Mouse (Mus musculus): ENCODE measurements around the gene Prdm16.

Gene Prdm16

DNA sequence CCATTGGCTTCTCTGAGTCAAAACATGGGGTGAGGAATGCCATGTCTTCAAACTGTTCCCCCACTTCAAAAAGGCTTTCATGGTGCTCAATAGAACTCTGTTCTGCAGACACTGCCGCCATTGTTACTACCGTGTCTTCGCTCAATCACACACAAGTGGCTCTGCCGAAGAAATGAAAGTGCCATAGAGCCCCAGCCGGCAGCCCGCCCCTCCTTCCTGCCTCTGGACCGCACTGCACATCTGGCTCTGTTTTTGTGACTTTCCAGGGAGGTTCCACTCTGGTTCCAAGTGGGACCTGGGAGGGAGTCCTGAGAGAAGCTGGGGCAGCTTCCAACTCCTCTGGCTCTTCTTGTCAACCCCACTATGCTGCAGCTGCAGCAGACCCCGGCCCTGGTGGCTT is 251.5 kb downstream of the Prdm16 start:
- DNase-seq (ENCODE audit: low spot score): no peak

DNA sequence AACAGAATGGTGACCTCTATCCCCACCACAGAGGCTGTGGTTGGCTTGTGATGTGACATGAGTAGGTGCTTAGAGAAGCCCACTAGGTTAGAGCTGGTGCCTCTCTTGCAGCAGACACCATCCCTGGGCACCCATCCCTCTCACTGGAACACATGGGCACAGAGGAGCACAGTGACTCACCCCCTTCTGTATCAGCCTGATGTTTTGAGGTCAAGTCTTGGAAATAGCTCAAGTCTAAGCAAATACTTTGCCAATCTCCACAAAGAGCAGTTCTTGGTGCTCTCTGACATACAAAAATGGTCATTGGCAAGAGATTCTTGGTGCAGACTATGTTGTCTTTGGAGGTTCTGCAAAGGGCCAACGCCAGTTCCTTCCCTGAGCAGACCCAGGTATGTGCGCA is 257.8 kb downstream of the Prdm16 start:
- DNase-seq (ENCODE audit: low spot score): no peak

DNA sequence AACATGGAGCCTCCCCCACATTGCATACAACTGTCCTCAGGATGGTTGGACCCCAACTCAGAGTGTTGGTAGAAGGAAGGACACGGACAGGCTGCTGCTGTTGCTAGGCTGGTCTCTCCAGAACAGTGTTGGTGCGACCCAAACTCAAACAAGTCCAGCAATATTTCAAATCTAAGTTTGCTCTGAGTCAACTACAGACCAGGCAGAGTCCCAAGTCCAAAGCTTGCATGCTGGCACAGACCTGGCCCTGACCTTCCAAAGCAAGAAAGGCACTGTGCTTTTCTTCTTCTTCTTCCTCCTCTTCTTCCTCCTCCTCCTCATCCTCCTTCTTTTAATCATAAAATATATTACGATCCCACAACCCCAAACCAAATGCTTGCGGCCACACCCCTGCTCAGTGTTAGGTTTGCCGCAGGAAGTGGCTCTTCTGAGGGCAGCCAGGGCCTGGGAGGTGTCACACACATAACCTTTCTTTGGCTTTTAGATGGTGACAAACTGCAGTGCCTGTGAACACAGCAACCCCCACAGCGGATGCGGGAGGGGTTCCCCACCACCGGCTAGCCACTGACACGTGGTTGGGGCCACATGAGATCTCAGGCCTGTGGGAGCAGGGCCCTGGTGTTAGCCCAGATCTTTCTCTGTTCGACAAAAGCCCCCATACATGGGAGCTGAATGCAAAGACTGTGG is 260.6 kb downstream of the Prdm16 start:
- DNase-seq (ENCODE audit: low spot score): no peak

DNA sequence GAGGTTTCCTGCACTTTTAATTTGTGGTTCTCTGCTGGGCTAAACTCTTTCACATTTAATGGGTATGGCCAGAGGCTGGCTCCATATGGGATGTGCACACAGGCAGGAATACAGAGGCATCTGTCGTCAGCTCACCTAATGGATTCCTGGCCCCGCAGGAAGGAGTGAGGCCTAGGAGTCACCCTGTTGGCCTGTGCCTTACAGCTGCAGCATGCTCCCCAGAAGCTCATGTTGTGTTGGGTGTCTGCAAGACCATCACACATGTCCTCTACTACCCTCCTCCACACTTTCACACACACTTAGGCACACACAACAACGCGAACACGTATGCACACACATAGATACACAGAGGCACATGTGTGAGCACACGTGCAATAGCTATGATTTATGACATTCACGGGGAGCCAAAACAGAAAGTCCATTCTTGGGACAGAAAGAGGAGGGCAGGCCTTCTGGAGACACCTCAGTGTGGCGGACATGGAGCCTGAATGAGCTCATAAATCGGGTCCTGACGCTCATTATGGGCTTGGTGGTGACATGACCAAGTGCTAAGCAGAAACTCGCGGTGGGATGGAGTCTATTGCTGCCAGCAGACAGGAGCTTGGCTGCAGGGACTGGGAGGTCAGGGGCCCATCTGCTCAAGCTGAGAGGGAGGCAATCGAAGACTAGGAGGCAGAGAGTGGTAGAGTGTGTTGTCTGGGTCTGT is 265.0 kb downstream of the Prdm16 start:
- DNase-seq (ENCODE audit: low spot score): no peak

GRCm38 (mm10) chr4:154370841-154371240 is 265.8 kb downstream of the Prdm16 start:
- no peak for DNase-seq (ENCODE audit: low spot score)

DNA sequence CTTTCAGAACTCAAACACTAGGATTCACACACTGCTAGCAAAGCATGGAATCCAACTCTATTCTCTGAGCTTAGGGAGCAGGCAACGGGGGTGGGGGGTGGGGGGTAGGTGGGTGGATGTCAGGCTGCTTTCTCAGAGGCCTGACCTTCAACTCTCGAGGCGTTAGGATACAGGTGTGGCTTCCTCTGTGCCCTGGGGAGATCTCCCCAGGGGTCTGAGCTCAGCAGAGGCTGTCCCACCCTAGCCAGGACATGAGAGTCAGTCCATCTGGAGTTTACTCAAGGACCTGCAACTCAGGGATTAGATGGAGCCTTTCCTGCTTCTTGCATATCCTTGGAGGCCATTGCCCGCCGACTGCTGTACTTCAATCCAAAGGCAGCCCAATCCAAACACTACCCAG is 267.6 kb downstream of the Prdm16 start:
- DNase-seq (ENCODE audit: low spot score): no peak

GRCm38 (mm10) chr4:154366836-154367235 is 269.8 kb downstream of the Prdm16 start:
- no peak for DNase-seq (ENCODE audit: low spot score)

GRCm38 (mm10) chr4:154364752-154365151 is 271.9 kb downstream of the Prdm16 start:
- no peak for DNase-seq (ENCODE audit: low spot score)

DNA sequence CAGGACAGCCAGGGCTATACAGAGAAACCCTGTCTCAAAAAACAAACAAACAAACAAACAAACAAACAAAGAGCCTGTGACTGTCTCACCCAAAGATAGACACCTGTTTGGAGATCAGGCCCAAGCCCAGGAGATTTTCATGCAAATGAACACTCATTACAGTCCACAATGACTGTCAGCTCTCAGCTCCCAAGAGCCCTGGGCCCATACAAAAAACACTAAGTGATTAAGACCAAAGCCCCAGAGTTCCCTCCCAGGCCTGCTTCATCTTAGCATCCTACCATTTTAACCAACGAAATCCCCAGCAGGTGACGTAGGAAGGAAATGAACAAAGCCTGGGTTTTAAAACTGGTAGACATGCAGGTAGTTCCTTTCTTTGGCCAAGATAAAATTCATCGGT is 275.8 kb downstream of the Prdm16 start:
- DNase-seq (ENCODE audit: low spot score): no peak

GRCm38 (mm10) chr4:154360441-154360840 is 276.2 kb downstream of the Prdm16 start:
- DNase-seq (ENCODE audit: low spot score): no peak

DNA sequence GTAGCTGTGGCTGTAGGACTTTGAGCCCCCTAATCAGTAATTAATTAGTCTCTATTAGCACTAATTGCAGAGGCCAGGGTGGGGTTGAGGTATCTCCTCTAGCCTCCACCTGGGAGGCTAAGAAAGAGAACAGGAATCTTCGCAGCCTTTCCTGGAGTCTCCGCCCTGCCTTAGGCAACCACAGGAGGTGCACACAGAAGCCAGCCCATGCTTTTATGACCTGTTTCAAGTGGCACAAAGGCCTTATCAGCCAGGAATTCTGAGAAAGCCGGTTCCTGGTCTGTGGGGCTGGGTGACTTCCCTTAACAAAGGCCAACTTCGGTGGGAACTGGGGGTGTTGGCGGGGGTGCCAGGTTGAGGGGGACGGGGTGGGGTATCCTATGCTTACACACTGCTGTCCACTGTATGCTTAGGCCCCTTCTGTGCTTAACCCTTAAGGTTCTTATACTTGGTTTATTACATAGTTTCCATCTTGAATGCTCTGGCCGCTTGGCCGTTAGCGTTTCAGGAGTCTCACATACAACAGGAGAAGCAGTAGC is 276.8 kb downstream of the Prdm16 start:
- no peak for DNase-seq (ENCODE audit: low spot score)

- no peak for DNase-seq (ENCODE audit: low spot score)
These were observed 277.9 kb downstream of the Prdm16 start for GRCm38 (mm10) chr4:154358816-154359215.

- no peak for DNase-seq (ENCODE audit: low spot score)
These were observed 278.3 kb downstream of the Prdm16 start for GRCm38 (mm10) chr4:154358370-154358769.

DNA sequence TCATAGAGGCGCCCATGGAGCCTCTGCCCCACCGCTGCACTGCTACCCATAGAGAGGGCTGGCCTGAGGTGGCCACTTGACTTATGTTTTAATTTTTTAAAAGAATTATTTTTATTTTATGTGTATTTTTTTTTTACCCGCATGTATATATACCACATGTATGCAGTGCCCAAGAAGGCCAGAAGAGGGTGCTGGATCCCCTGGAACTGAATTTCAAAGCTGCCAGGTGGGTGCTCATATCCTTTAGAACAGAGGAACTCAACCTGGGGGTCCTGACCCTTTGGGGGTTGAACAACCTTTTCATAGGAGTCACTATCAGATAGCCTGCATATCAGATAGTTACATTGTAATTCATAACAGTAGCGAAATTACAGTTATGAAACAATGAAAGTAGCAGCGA is 281.3 kb downstream of the Prdm16 start:
- DNase-seq (ENCODE audit: low spot score): no peak

- DNase-seq (ENCODE audit: low spot score): no peak
These were observed 284.4 kb downstream of the Prdm16 start for GRCm38 (mm10) chr4:154352246-154352645.

DNA sequence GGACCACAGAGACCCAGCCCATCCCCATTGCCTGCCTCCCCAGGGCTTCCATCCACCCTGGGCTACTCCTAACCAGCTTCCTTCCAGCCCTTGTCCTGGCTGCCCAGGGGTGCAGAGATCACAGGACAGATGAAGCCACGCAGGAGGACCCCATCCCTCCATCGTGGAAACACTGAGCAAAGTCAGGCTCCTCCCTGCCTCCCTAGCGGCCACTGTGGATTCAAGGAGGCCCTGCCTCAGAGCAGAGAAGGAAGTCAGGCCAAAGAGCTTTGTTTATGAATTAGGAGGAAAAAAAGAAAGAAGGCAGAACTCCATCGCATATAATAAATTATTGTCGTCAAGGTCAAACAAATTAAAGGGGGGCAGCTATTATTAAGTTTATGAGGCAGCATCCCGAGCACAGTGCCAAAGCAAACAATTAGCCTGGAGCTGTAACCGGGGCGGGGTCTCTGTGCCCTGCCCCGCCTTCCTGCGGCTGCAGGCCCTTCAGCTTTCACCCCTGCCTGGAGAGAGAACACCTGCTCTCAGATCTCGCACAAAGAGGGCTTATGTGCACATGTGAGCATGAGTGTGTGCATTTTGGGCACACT is 288.4 kb downstream of the Prdm16 start:
- no peak for DNase-seq (ENCODE audit: low spot score)

DNA sequence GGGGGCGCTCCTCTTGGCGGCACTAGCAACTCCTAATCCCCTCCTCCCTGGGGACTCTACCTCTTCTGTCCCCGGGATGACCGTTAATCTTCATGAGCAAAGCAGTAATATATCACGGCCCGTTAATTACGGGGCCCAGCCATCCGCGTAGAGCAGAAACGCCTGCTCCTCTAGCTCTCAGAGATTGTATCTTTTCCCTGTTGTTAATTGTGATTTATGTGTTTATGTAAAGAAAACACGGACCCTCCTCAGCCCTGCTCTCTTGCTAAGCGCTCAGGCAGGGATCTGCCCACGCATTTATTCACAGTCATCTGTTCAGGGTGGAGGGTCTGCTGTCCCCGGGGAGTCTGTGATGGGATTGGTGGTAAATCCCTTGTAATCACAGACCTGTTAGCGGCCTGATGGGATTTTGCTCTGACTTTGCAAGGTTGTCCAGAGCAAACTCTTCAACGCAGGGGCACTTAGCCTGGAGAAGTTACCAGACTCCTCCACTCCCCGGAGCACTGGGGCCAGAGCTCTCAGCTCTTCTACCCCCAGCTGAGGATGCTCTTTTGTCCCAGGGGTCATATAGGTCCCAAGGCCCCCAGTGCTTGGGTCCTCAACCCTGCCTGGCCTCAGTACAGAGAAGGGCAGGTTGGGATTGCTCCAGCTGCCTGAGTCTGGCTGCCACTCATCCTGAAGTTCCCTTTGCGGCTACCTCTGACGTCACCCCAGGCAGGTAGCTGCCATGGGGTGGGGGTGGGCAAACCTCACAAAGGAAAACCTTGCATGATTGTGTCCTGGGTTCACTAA is 289.7 kb downstream of the Prdm16 start:
- no peak for DNase-seq (ENCODE audit: low spot score)

DNA sequence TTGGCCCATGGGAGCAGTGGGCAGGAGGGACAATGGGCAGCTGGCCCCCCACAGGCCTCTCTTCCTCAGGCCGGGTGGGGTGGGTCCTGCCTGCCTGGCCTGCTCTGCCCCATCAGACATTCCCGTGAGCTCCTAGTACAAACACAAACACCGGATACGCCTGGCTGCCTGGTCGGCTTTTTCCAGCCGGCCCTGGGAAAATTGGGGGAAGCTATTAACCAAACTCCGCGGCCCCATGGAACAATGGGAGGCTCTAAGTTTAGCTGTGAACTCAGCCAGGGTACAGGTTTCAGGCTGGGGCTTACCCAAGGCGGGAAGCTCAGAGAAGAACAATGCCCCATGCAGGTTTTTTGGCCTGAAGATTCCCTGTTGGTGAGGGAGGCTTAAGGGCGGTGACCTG is 300.0 kb downstream of the Prdm16 start:
- no peak for DNase-seq (ENCODE audit: low spot score)

GRCm38 (mm10) chr4:154335761-154336160 is 300.9 kb downstream of the Prdm16 start, which contains the start of gene B230104I21Rik:
Gene B230104I21Rik, plus strand, starts transcription at chr4:154336127.
- no peak for DNase-seq (ENCODE audit: low spot score)

- DNase-seq (ENCODE audit: low spot score): no peak
These were observed 301.8 kb downstream of the Prdm16 start for GRCm38 (mm10) chr4:154334699-154335402.

DNA sequence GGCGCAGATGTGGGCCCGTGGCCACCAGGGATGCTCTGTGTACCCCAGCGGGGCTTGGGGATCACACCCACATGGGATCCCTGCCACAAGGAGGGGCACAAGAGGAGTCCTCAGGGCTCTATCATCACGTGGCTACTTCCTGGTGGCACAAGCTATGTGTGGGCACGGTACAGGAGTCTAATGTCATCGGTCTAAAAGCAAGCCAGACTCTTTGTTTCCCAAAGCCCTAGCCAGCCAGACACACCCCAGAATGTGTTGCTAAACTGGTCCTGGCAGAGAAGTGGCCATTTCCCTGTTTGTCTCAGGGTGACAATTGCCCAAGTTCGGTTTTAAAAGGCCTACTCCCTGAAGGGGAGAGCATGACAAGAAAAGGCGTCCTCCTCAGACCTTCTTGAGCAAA is 303.4 kb downstream of the Prdm16 start:
- no peak for DNase-seq (ENCODE audit: low spot score)

GRCm38 (mm10) chr4:154331271-154331670 is 305.4 kb downstream of the Prdm16 start:
- DNase-seq (ENCODE audit: low spot score): no peak
